Mouse (Mus musculus) forebrain, embryonic 15.5 days (tissue): ENCODE results near the gene Vezt. TPM values are rescaled to one million over a fixed set of nuclear protein-coding genes. Genes with fewer than 3 reads are reported as not detected.

Source experiments
- ATAC-seq: fragments of 200-750 bp; cut with Nextera tagmentation; replicated peaks from 2 replicates; pipeline ENCODE4 v1.8.0; 2017; ENCODE audit warnings: mild to moderate bottlenecking, moderate TSS enrichment, moderate library complexity
- H3K27ac ChIP-seq: fragments of 300-500 bp; sonication (generic); replicated peaks from 2 replicates; pipeline ENCODE4 v1.5.1; 2015; ENCODE audit warnings: mild to moderate bottlenecking, inconsistent platforms
- H3K27me3 ChIP-seq: fragments of 300-500 bp; sonication (generic); 2 replicates; pipeline ENCODE4 v1.6.1; 2015; ENCODE audit warnings: inconsistent platforms
- H3K36me3 ChIP-seq: fragments of 300-500 bp; sonication (generic); 2 replicates; pipeline ENCODE4 v1.6.1; 2015; ENCODE audit warnings: mild to moderate bottlenecking, inconsistent platforms
- H3K4me1 ChIP-seq: fragments of 300-500 bp; sonication (generic); 2 replicates; pipeline ENCODE4 v1.6.1; 2015; ENCODE audit warnings: inconsistent platforms
- H3K4me2 ChIP-seq: fragments of 300-500 bp; sonication (generic); replicated peaks from 2 replicates; pipeline ENCODE4 v1.6.1; 2015; ENCODE audit warnings: mild to moderate bottlenecking, inconsistent platforms
- H3K4me3 ChIP-seq: fragments of 300-500 bp; sonication (generic); 2 replicates; pipeline ENCODE4 v1.5.1; 2015; ENCODE audit warnings: mild to moderate bottlenecking, inconsistent platforms
- H3K9ac ChIP-seq: fragments of 300-500 bp; sonication (generic); replicated peaks from 2 replicates; pipeline ENCODE4 v1.6.1; 2015; ENCODE audit warnings: mild to moderate bottlenecking, inconsistent platforms
- H3K9me3 ChIP-seq: fragments of 300-500 bp; sonication (generic); 2 replicates; pipeline ENCODE4 v1.6.1; 2016; ENCODE audit warnings: inconsistent platforms
- WGBS: fragments of 180-500 bp; shearing (Covaris S2); methylation state at CpG from one replicate; pipeline ENCODE4 v1.1.7; 2015; ENCODE audit warnings: mixed read lengths; 5-methylcytosine and 5-hydroxymethylcytosine counted together
- polyA plus RNA-seq: library from polyadenylated mRNA; unstranded; fragments of >200 nt; fragmentation: Nextera tagmentation; extraction: Ambion mirVana; gene quantifications from 2 replicates; pipeline ENCODE4 v1.2.1, GENCODE M21; 2015

Vezt gene
- polyA plus RNA-seq = 68.6 and 71.8 TPM in 2 replicates

DNA sequence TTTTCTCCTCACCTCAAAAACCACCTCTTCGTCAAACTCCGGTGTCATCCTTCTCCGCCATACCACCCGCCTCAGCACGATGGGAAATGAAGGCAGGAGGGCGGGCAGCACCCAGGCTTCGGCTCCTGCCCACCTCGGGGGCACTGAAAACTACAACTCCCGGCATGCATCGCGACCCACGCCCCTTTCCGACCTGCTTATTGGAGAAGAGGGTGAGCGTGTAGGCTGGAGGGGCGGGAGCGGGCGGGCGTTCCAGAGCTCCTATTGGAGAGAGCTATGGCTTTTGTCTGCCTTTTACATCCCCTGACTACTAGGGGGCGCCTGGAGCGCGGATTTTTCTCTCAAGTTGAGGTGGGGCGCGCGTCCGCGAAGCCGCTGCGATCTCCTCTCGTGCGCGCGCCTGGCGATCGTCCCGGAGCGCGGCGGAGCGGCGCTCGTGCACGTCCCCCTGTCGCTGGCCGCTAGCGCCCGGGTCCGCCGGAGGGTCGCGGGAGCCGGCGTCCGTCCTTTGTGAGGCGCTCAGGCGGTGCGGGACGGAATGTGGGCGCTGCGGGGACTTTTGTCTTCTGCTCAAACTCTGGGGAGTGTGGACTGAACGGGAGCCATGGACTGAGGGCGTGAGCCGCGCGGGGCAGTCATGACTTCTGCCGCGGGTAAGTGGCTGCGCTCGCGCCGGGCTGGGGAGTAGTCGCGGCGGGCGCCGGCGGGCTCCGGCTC is at the start of gene Vezt, which contains the start of gene Fgd6:
Gene Vezt (minus strand): TSS at position 160 of the 717 bp plus-strand sequence.
Gene Fgd6 (plus strand): TSS at position 344 of the 717 bp plus-strand sequence.
- Histone ChIP-seq H3K4me3 (peak within 1 kb of the TSS; percentile 74), H3K36me3 (peaks cover 1% of the 10 kb centered on the region; the same call in 1 of the 2 replicates), H3K9me3 (no peaks in the 10 kb centered on the region), H3K27me3 (no peaks in the 10 kb centered on the region), H3K4me2 (peak within 1 kb of the TSS; percentile 96), H3K4me1 (peaks cover 26% of the 10 kb centered on the region), H3K27ac (peak within 1 kb of the TSS; percentile 70), H3K9ac (peak within 1 kb of the TSS; percentile 88)
- WGBS = under 1% methylated on average over 77 of the region's 77 CpGs
- ATAC-seq = peak; percentile 99

GRCm38 (mm10) chr10:94082040-94082734 is 46.6 kb upstream of the Vezt start:
- Histone ChIP-seq H3K9ac (no peak overlapping the region), H3K9me3 (no peaks in the 10 kb centered on the region), H3K36me3 (no peaks in the 10 kb centered on the region), H3K4me1 (peaks cover 5% of the 10 kb centered on the region; the same call in 1 of the 2 replicates), H3K4me3 (no peak overlapping the region), H3K4me2 (no peak overlapping the region), H3K27me3 (no peaks in the 10 kb centered on the region), H3K27ac (no peak overlapping the region)
- WGBS = 33% methylated on average over 7 of the region's 7 CpGs
- ATAC-seq = no peak

- H3K36me3 ChIP-seq = no peaks in the 10 kb centered on the region
- no peak overlapping the region for H3K4me2 ChIP-seq
- H3K27ac ChIP-seq = no peak overlapping the region
- H3K9ac ChIP-seq = no peak overlapping the region
- no peak overlapping the region for H3K4me3 ChIP-seq
- no peak for ATAC-seq
- H3K4me1 ChIP-seq = no peaks in the 10 kb centered on the region
- WGBS = 78% methylated on average over 3 of the region's 3 CpGs
- no peaks in the 10 kb centered on the region for H3K27me3 ChIP-seq
- H3K9me3 ChIP-seq = no peaks in the 10 kb centered on the region
Measured at GRCm38 (mm10) chr10:94080740-94081139, 45.1 kb upstream of the Vezt start.

DNA sequence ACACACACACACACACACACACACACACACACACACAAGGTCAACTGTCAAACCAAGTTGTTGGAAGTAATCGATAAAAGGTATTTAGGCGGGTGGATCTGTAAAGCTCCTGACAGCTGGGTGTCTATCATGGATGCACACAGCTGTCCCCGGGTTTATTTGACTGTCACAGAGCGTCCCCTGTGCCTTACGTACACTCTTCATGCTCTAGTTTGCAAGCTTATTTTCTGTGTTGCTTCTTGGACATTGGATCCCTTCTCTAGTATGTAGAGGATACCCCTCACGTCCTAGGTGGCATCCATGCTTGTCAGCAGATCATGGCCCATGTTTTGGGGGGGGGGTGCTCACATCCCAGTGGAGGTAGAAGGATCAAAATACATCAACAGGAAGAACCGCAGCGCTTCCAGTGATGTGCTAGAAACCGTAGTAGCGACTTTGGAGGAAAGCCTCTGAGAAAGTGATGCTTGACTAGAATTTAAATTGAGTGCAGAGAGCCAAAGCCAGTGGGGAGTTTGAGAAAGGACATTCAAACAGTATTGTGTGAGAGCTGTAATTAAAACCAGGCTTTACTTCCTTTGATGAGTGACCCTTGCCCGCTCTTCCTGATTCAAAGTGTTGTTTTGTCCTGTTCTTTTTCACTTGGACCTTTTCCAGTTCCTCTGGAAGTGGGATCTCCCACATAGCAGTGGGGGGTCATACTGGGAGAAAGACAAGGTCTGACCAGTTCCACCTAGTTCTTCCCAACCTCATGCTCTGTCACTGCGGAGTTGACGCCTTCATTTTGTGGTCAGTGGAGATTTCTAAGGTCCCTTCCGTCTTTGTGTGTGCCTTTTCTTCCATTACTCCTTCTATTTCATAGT is 41.6 kb upstream of the Vezt start:
- no peaks in the 10 kb centered on the region for H3K36me3 ChIP-seq
- 0 out of 2 replicates have a peak overlapping the region, but pooled peaks have one; percentile 8 for H3K27ac ChIP-seq
- no peak overlapping the region for H3K9ac ChIP-seq
- no peak overlapping the region for H3K4me2 ChIP-seq
- H3K9me3 ChIP-seq = no peaks in the 10 kb centered on the region
- no peak for ATAC-seq
- 58% methylated on average over 14 of the region's 14 CpGs for WGBS
- H3K27me3 ChIP-seq = no peaks in the 10 kb centered on the region
- H3K4me3 ChIP-seq = no peak overlapping the region
- peaks cover 9% of the 10 kb centered on the region; the same call in 1 of the 2 replicates for H3K4me1 ChIP-seq

DNA sequence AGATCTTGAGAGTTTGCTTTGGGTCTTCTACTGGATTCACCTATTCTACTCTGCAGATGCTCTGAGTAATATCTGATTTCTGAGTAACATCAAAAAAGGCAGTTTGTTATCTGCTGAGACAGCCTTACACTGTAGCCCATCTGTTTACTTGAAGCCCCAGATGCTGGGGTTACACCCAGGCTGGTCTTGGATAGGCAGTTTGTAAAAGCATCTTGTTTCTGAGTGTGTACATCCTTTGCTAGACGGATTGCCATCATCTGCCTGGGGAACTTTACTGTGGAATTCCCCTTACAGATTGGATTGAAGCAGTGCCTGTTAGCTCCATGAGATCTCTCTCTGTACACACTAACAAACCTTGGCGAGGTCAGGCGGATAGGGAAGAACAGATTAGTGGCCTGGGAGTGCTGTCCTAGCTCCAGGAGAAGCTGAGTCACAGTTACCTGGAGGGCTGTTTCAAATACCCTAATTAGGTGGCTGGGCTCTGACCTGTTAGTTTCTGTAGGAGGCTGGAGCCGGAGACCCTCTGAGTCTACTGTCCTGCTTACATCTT is 37.4 kb upstream of the Vezt start:
- H3K4me1 ChIP-seq = peaks cover 9% of the 10 kb centered on the region; the same call in 1 of the 2 replicates
- H3K27ac ChIP-seq = peak overlapping the region; percentile 29
- no peak overlapping the region for H3K4me2 ChIP-seq
- no peak overlapping the region for H3K4me3 ChIP-seq
- 81% methylated on average over 4 of the region's 4 CpGs for WGBS
- H3K27me3 ChIP-seq = no peaks in the 10 kb centered on the region
- no peaks in the 10 kb centered on the region for H3K9me3 ChIP-seq
- H3K36me3 ChIP-seq = no peaks in the 10 kb centered on the region
- ATAC-seq = no peak
- H3K9ac ChIP-seq = no peak overlapping the region

GRCm38 (mm10) chr10:94072261-94072915 is 36.8 kb upstream of the Vezt start:
- Histone ChIP-seq H3K27ac (peak overlapping the region; percentile 29), H3K27me3 (no peaks in the 10 kb centered on the region), H3K4me2 (no peak overlapping the region), H3K36me3 (no peaks in the 10 kb centered on the region), H3K9me3 (no peaks in the 10 kb centered on the region), H3K4me3 (no peak overlapping the region), H3K4me1 (peaks cover 9% of the 10 kb centered on the region; the same call in 1 of the 2 replicates), H3K9ac (no peak overlapping the region; the same call in 1 of the 2 replicates)
- 62% methylated on average over 10 of the region's 10 CpGs for WGBS
- ATAC-seq = no peak

DNA sequence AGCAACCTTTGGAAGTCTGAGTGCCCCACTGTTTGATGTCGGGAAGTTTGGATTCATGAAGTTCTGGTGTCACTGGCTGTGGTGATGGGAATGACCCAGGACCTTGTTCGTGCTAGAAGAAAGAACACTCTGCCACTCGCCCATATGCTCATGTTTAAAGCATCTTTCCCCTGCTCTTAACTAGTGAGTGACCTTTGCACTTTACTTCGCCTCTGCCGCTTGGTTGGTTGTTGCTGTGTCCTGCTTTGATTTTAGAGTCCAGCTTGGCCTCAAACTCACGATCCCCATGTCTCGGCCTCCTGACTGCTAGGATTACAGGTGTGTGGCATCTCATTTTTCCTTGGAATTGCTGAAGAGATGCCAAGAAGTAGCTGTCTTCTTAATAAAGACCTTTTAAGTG is 36.0 kb upstream of the Vezt start:
- no peak for ATAC-seq
- no peak overlapping the region for H3K4me2 ChIP-seq
- H3K9ac ChIP-seq = no peak overlapping the region
- no peak overlapping the region for H3K4me3 ChIP-seq
- 90% methylated on average over 7 of the region's 7 CpGs for WGBS
- H3K36me3 ChIP-seq = no peaks in the 10 kb centered on the region
- H3K4me1 ChIP-seq = peaks cover 9% of the 10 kb centered on the region; the same call in 1 of the 2 replicates
- H3K27me3 ChIP-seq = no peaks in the 10 kb centered on the region
- no peak overlapping the region for H3K27ac ChIP-seq
- no peaks in the 10 kb centered on the region for H3K9me3 ChIP-seq

DNA sequence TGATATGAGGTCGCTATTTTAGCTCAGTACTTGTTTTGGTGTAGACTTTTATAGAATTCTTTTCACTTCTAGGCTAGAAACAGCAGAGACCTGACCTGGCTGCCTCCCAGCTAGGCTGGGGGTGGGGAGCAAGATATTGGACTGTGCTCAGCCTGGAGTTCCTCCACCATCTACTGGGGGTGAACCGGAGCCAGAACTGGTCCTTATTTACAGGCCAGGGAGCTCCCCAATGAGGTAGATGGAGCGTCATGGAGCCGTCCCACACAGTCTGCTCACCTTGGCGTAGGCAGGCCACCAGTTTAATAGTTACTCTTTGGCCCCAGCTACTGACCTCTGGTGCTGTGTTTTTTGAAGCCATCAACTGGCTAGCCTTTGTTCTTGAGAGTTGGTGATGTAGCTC is 33.1 kb upstream of the Vezt start:
- Histone ChIP-seq H3K4me2 (no peak overlapping the region), H3K36me3 (no peaks in the 10 kb centered on the region), H3K9ac (no peak overlapping the region), H3K27me3 (no peaks in the 10 kb centered on the region), H3K27ac (no peak overlapping the region), H3K4me3 (no peak overlapping the region), H3K4me1 (peaks cover 9% of the 10 kb centered on the region; the same call in 1 of the 2 replicates), H3K9me3 (no peaks in the 10 kb centered on the region)
- 92% methylated on average over 5 of the region's 5 CpGs for WGBS
- ATAC-seq = no peak

GRCm38 (mm10) chr10:94066896-94067295 is 31.3 kb upstream of the Vezt start:
- H3K27me3 ChIP-seq = no peaks in the 10 kb centered on the region
- H3K9me3 ChIP-seq = no peaks in the 10 kb centered on the region
- ATAC-seq = no peak
- no peaks in the 10 kb centered on the region for H3K4me1 ChIP-seq
- no peak overlapping the region for H3K4me3 ChIP-seq
- no peak overlapping the region for H3K9ac ChIP-seq
- no peak overlapping the region for H3K4me2 ChIP-seq
- H3K27ac ChIP-seq = no peak overlapping the region
- WGBS = 62% methylated on average over 3 of the region's 3 CpGs
- H3K36me3 ChIP-seq = no peaks in the 10 kb centered on the region

DNA sequence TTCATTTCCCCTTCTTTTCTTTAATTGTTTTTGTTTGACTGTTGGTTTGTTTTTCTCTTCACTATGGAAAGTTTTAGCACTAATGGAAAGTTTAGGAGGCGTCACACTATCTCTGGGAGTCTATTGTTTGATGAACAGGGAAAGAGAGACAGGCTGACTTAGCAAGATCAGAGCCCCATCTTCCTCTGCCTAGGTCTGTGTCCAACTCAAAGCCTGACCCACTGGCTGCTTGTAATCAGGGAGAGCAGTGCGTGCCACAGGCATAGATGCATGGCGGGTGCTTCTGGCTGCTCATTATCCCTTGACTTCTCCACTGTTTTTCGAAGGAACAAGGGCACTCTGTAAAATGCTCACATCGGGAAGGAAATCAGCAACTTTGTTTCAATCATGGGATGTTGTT is 26.7 kb upstream of the Vezt start:
- ATAC-seq = no peak

GRCm38 (mm10) chr10:94060190-94060589 is 24.6 kb upstream of the Vezt start:
- Histone ChIP-seq H3K9me3 (no peaks in the 10 kb centered on the region), H3K36me3 (no peaks in the 10 kb centered on the region), H3K27me3 (no peaks in the 10 kb centered on the region), H3K9ac (no peak overlapping the region), H3K27ac (no peak overlapping the region), H3K4me1 (no peaks in the 10 kb centered on the region), H3K4me2 (no peak overlapping the region), H3K4me3 (no peak overlapping the region)
- WGBS = 87% methylated on average over 8 of the region's 8 CpGs
- ATAC-seq = no peak

More for the DNA sequence above, 26.7 kb upstream of the Vezt start:
- H3K4me1 ChIP-seq = no peaks in the 10 kb centered on the region
- H3K4me3 ChIP-seq = no peak overlapping the region
- no peak overlapping the region for H3K27ac ChIP-seq
- no peaks in the 10 kb centered on the region for H3K9me3 ChIP-seq
- 58% methylated on average over 5 of the region's 5 CpGs for WGBS
- H3K36me3 ChIP-seq = no peaks in the 10 kb centered on the region
- H3K9ac ChIP-seq = no peak overlapping the region
- H3K4me2 ChIP-seq = no peak overlapping the region
- H3K27me3 ChIP-seq = no peaks in the 10 kb centered on the region
